Mouse (Mus musculus) frontal cortex, adult 2 months (tissue): Measurements from ENCODE around the gene Rangap1. TPM values are rescaled to one million over a fixed set of nuclear protein-coding genes. Genes with fewer than 3 reads are reported as not detected.

ENCODE experiments used
- DNase-seq, 2 experiments: peaks; one replicate each; pipeline ENCODE4 v3.0.0; 2022; ENCODE audit warnings: low spot score in 1 of 2; ENCODE audit errors: extremely low spot score in 1 of 2
- polyA plus RNA-seq: library from polyadenylated mRNA; depleted of rRNA; stranded (reverse); fragments of >200 nt; gene quantifications from 2 replicates; pipeline ENCODE4 v1.2.3, GENCODE M21; 2012; rRNA removed

Gene Rangap1
- polyA plus RNA-seq, 1 experiment = 140 TPM

DNA sequence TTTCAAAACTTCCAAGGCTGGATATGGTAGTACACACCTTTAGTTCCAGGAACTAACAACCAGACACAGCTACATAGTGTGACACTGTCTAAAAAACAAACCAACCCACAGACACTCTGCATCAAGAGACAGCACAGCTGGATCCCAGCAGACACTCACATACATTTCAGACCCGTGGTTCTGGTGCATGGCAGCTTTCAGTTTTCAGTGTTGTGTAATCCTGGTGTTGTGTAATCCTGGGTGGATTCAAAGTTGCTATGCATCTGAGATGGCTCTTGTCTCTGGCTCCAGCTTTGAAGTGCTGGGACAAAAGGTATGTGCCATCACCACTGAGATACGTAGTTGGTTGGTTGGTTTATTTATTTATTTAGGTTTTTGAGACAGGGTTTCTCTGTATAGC, 46.8 kb downstream of the Rangap1 start:
- no peak for DNase-seq

DNA sequence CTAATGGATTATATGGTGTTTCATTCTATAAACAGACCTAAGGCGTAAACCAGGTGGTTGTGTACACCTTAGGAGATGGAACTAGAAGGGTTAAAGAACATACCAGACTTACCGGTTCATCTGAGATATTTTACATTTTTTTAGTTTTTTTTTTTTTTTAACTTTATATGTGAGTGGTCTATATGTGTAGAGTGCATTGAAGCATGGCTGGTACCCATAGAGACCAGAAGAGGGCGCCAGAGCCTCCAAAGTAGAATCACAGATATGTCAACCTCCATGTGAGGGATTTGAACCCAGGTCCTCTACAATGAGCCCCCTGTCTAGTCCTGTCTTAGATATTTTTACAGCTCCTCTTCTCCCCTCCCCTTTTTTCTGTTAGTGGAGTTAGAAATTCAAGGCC, 47.5 kb downstream of the Rangap1 start:
- DNase-seq = peak in 1 of 2 experiments; percentile 56

DNA sequence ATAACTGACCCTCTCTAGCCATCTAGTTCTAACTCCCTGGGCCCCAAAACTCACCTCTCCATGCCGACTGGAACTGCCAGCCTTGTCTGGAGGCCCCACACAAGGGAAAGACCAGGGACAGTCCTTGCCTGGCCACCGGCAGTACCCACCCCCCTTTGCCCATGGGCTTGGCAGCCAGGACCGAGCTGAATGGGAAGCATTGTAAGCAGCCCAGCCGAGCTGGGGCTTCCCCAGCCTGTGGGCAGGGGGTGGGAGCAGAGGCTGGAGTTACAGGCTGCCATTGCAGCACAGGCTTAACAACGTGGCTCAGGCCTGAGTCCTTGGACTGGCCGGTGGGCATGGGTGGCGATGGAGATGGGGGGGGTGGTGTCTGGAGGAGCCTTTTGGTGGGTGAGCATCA, 48.2 kb downstream of the Rangap1 start, which contains the start of gene Chadl:
Gene Chadl (minus strand): TSS at position 113 of the 400 bp plus-strand sequence.
- peak in 1 of 2 experiments; percentile 29 for DNase-seq

DNA sequence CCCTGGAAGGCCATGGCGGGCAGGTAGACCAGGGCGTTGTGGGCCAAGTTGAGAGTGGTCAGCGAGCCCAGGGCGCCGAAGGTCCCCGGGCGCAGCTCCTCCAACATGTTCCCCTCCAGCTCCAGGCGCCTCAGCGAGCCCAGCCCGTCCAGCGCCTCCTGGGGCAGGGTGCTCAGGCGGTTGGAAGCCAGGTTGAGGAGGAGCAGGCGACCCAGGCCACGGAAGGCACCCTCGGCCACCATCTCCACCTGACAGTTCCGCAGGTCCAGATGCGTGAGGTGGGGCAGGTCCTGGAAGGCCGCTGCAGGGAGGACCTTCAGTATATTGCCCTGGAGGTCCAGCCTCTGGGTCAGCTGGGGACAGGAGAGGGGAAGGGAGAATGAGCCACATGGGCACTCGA, 50.4 kb downstream of the Rangap1 start:
- no peak for DNase-seq

DNA sequence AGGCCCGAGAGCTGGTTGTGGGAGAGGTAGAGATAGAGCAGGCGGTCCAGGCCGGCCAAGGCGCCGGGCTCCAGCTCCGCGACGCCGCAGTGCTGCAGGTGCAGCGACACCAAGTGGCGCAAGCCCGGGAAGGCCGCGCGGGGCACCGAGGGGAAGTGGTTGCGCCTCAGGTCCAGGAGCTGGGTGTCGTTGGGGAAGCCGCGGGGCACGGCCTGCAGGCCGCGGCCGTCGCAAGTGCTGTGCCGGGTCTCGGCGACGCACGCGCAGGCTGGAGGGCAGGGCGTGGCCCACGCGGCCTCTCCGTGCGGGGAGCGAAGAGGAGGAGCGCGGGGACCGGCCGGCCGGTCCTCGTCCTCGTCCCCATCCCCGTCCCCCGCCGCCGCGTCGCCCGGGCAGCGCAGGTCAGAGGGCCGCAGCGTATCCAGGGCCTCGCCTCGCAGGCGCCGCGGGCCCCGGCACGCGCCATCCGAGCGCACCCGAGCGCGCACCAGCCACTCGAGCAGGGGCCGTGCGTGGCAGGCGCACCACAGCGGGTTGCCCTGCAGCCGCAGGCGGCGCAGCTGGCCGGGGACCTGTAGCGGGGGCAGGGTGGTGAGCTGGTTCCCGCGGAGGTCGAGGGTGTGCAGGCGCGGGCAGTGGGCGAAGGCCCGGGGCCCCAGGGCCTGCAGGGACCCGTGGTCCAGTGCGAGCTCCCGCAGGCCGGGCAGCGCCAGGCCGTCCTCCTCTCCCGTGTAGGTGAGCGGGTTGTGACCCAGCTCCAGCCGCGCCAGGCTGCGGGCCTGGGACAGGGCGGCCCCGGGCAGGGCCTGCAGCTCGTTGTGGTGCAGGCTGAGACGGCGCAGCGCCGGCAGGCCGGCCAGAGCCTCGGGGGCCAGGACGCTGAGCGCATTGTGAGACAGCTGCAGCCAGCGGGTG, 51.1 kb downstream of the Rangap1 start:
- DNase-seq = peak; percentile 25 to 71

DNA sequence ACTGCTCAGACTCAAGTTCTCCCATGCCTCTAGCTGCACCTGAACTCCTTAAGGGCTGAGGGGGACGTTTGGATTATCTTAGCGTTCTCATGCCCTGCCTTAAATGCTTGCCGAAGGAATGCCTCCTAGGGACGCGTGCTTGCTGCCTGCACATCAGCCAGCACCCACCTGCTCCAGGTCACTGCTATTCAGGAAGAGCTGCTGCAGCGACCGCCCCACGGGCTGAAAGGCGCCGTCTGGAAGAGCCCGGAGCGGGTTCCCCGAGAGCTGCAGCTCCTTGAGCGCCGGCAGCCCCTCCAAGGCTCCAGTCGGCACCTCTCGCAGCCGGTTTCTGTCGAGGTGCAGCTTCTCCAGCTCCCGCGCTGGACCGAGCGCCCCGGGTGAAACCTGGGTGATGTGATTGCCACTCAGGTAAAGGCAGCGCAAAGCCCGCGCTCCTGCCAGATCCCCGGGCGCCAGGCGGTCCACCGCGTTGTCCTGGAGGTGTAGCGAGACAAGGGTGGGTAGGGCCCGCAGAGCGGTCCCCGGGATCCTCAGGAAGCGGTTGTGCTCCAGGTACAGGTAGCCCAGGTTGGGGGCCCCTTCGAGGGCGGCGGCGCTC, 51.9 kb downstream of the Rangap1 start:
- DNase-seq = no peak

DNA sequence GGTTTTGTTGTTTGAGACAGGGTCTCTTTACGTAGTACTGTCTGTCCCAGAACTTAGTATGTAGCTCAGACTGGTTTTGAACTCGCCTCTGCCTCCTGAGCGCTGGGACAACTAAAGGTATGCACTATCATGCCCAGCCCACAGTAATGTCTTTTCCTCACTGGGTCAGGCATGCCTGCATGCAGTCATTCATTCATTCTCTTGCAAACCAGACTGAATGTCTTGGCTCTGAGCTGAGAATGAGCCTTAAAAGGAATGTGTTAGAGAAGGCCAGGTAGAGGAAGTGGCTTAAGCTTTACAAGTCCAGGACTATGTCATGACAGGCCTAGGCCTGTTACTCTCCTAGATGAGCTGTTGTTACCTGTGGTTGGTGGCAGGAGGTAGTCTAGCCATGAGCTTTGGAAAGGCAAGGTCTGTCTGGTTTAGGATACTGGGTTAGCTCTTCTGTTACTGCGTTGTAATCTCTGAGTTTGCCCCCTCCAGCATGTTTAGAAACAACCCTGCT, 65.0 kb downstream of the Rangap1 start:
- no peak for DNase-seq

DNA sequence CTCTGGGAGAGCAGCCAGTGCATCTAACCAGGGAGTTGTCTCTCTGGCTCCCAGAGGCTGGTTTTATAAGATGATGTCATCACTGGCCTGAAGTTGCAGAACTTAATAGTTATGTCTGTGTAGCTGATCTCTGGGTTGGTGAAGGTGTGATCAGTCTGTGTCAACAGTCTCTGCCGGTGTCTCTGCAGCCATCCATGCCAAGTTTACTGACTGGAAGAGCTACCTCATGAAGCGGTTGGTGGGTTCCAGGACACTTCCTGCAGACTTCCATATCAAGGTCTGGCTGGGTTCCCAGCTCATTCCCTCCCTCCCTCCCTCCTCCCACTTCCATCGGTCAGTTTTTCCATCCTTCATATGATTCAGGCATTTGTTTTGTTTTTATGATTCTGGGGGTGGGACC, 68.7 kb downstream of the Rangap1 start:
- no peak for DNase-seq

DNA sequence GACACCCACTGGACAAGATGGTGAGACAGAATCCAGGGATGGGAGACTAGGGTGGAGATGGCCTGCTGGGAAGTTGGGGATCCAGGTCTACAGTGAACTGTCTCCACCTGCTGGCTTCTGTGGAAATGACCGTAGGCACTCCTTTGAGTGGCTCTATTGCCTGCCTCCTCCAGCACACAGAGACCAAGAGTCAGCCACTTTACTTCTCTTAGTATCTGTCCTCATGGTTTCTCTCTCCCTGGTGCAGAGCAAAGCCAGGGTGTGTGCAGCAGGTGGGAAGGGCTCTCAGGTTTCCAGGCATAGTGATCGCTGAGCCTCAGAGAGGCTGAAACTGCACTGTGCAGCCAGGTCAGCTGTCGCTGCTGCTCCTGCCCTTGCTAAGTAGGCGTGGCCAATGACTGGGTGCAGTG, 75.1 kb downstream of the Rangap1 start:
- DNase-seq = peak in 1 of 2 experiments; percentile 52

DNA sequence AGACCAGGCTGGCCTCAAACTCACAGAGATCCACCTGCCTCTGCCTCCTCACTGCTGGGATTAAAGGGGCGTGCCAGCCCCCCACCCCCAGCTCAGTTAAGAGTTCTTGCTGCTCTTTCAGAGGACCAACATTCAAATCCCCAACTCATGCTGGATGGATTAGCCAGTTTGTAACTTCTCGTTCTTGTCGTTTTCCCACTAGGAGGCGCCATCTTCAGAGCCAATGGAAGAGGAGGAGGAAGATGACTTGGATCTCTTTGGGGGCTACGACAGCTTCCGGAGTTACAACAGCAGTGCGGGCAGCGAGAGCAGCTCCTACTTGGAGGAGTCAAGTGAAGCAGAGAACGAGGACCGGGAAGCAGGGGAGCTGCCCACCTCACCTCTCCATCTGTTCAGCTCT, 78.4 kb downstream of the Rangap1 start:
- no peak for DNase-seq

DNA sequence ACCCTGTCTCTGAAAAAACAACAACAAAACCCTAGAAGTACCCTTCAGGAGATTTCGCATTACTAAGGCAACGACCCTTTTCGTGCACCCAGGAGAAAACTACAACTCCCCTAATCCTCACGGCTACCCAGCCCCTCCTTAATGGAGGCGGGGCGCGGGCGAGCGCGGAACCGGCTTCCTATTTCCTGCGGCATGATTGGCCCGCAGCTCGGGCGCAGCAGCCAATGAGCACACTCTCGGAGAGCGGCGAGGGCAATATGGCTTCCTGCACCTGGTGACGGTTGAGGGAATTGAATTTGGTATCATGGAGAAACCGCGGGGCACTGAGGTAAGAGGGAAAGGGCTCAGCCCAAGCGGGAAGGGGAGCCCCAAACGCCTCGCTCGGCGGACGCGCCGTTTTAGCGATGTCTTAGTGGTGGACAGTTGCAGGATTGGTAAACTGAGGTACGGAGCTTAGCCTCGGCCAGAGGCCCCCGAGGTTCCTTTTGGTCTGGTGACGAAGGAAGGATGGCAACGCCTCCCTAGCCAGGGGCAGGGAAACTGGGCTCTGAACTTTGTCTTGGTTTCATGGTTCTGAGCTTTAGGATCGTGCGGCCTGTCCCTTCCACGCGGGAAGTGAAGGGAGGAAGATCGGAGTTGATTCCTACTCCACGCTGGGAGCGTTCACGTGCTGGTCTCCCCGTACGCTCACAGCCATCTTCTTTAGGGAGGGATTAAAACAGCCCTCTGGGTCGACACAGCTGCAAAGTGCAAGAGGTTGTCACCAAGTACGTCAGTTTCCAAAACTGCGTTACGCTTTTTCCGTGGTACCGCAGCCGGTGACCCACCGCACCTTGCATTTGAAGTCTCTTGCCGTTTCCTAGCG, 81.4 kb downstream of the Rangap1 start, which contains the start of gene L3mbtl2:
Gene L3mbtl2 (plus strand): TSS at position 193 of the 865 bp plus-strand sequence.
- peak; percentile 80 to 93 for DNase-seq

DNA sequence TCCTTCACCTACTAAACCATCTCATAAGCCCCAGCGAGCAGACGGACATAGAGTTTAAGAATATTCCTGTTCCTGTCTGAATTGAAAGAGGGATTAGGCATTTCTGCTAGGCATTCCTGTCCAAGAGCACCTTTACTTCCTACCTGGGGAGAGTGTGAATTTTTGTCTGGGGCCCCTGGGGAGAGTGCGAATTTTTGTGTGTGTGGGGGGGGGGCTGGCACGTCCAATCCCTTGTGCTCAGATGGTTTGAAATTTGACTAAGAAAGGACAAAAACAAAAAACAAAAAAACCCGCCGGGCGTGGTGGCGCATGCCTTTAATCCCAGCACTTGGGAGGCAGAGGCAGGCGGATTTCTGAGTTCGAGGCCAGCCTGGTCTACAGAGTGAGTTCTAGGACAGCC, 82.0 kb downstream of the Rangap1 start:
- DNase-seq = no peak

DNA sequence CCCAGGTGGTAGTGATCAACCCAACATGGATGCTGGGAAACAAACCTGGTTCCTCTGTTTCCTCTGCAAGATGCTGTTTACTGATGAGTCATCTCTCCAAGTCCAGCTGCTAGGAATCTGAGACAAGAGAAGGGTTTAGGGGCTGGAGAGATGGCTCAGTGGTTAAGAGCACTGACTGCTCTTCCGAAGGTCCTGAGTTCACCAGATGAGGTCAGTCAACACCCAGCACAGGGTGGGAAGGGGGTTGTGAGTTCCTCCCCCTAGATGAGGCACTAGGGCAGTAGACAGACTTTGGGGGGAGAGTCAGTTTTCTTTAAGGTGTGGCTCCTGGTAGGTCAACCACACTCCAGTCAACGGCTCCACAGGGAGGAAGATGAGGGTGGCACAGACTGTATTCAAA, 83.6 kb downstream of the Rangap1 start:
- no peak for DNase-seq

Other genes with a start within 250 kb of the Rangap1 start
- 33.5 and 35.3 TPM in 2 replicates for gene Ep300, start 160.2 kb downstream of the Rangap1 start, polyA plus RNA-seq
- 28.8 and 30.3 TPM in 2 replicates for gene L3mbtl2, start 81.6 kb downstream of the Rangap1 start, polyA plus RNA-seq
- 20.2 and 20.8 TPM in 2 replicates for gene Chadl, start 48.2 kb downstream of the Rangap1 start, polyA plus RNA-seq
- gene Zc3h7b, start 473 bp downstream of the Rangap1 start, polyA plus RNA-seq = 82.6 and 89.3 TPM in 2 replicates
- 245 and 256 TPM in 2 replicates for gene Tef, start 56.9 kb upstream of the Rangap1 start, polyA plus RNA-seq
- gene Tob2, start 113.3 kb upstream of the Rangap1 start, polyA plus RNA-seq = 21.1 and 22.6 TPM in 2 replicates
- 47.0 and 53.8 TPM in 2 replicates for gene Phf5a, start 126.4 kb upstream of the Rangap1 start, polyA plus RNA-seq
- 534 and 538 TPM in 2 replicates for gene Aco2, start 126.8 kb upstream of the Rangap1 start, polyA plus RNA-seq
- gene Polr3h, start 180.7 kb upstream of the Rangap1 start, polyA plus RNA-seq = 48.7 and 59.8 TPM in 2 replicates
- gene Csdc2, start 191.2 kb upstream of the Rangap1 start, polyA plus RNA-seq = 228 and 277 TPM in 2 replicates
- 283 and 289 TPM in 2 replicates for gene Pmm1, start 215.4 kb upstream of the Rangap1 start, polyA plus RNA-seq
- gene 1700029P11Rik, start 235.0 kb upstream of the Rangap1 start, polyA plus RNA-seq = not detected in 2 replicates
- gene Xrcc6, start 242.3 kb upstream of the Rangap1 start, polyA plus RNA-seq = 23.3 and 27.2 TPM in 2 replicates